Mouse (Mus musculus): ENCODE measurements around the gene Mogs.

DNA sequence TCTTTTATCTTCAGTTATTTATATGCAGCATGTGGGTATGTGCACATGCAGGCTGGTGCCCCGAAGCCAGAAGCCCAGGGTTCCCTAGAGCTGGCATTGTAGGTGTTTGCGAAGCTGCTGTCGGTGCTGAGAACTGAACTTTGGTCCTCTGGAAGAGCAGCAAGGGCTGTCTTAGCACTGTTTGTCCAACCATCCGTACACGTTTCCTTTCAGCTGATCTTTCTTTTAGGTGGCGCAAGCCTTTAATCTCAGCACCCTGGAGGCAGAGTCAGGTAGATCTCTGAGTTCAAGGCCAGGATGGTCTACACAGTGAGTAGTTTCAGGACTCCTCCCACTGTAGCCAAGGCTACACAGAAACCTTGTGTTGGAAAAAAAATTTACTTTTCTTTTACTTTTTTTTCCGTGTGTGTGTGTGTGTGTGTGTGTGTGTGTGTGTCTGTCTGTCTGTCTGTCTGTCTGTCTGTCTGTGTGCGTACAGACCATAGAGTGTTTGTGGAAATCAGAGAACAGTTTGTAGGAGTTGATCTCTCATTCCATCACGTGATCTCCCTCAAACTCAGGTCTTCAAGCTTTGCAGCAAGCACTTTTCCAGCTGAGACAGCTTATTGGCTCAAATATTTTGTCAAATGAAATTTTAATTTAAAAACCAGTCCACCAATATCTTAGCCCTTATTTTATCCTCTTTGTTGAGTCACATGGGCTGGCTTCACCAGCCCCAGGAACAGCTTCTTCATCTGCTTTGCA, 17.1 kb downstream of the Mogs start:
- TF ChIP-seq CTCF (IDR thresholded peaks at IDR 0.05; ENCODE audit: extremely low read depth, insufficient read length, insufficient replicate concordance, low read depth, low read length) (no peak), POLR2A (IDR thresholded peaks at IDR 0.05; ENCODE audit: low read depth, low read length) (no peak)
